Mouse (Mus musculus) brain, embryonic 18.5 days (tissue): ENCODE results near the gene Esrrg.

Experiments
- DNase-seq: peaks from one replicate; pipeline ENCODE4 v3.0.0-alpha.2; 2012; ENCODE audit warnings: low read depth, low spot score

The Esrrg gene

DNA sequence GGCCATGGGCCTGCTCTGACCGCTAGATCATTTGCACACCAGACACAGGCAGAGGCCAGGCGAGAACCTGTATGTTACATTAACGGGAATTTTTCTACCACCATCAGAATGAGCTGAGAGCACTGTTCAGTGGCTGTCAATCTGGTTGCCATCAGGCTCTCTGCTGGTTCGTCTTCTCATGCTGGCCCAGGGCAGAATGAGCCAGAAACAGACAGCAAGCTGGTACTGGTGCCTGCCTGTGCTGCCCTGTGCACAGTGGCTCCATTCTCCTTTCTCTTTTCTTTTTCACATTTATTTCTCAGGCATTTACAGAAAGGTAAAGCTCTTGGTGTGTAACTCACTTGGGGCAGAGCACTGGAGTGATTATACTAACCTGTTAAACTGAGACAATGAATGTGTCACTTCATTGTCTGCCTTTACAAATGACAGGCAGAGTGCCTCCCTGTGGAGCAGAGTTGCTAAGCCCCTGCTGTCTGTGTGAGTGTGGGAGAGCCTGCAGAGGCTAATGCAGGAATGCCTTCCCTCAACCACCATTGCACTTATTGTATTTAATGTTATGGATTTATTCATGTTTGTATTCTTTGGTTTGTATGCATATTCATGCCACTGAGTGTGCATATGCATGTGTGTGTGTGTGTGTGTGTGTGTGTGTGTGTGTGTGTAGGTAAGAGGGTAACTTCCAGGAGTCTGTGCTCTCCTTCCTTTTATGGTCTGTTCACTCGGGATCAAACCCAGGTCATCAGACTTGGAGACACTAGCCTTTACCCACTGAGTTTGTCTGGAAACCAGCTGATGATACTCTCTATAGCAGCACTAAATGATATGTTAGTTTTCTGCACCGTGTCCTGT is 651.9 kb downstream of the Esrrg start:
- DNase-seq: no peak

DNA sequence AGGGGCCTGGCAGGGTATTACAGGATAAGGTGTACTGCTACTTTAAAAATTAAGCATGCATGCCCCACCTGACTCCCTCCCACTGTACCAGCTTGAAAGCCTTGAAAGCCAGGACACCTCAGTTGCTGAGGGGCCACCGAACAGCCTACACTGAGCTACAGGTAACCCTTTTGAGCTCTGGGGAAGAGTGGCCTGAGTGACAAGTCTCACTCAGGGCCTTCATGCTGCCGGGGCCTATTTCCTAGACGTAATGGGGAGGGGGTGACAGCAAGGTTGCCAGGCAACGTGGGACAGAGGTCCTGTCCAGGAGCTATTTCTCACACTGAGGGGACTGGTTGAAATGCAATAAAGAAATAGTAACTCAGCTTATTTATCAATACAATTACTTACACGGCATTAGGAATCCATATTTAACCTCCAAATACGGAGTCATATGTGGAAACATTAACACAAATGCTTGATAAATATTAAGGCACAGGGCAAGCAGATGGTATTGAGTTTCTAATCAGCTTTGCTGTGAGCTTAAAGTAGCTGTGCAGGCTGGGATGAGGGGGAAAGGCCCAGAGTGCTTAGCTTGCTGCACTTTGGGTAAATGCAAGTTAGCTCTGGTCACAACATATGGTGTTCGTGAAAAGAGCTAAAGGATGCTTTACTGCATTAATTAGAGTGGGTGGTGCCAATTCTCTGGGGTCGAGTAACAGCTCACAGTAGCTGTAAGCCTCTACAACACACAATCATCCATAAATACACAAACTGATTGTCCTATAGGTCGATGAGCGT is 653.5 kb downstream of the Esrrg start, which contains the start of gene Ush2a:
Gene Ush2a, plus strand, starts transcription at position 121 of the 780 bp plus-strand sequence.
- no peak for DNase-seq
